Mouse (Mus musculus) liver, adult 2 months (tissue): ENCODE results near the gene Ghrl. TPM values are rescaled to one million over a fixed set of nuclear protein-coding genes. Genes with fewer than 3 reads are reported as not detected.
"Not testable (repeated sequence)": the region's sequence is repeated elsewhere in the genome, so short reads cannot be mapped to it uniquely, and the experiment has no call there.

ENCODE experiments used
- DNase-seq: peaks from one replicate; pipeline ENCODE4 v3.0.0-alpha.2; 2011; ENCODE audit warnings: low read depth, low spot score; ENCODE audit errors: extremely low read depth
- H3K27ac ChIP-seq: fragments of 200-500 bp; replicated peaks from 2 replicates; pipeline ENCODE4 v1.5.1; 2012; ENCODE audit warnings: low read depth, mild to moderate bottlenecking, control low read depth, inconsistent platforms, low read length; ENCODE audit not compliant: insufficient read depth
- H3K27me3 ChIP-seq: fragments of 200-500 bp; 2 replicates; pipeline ENCODE4 v1.6.1; 2012; ENCODE audit warnings: mild to moderate bottlenecking, moderate library complexity, low read length, inconsistent platforms; ENCODE audit not compliant: control insufficient read depth, insufficient read depth
- H3K36me3 ChIP-seq: fragments of 200-500 bp; 2 replicates; pipeline ENCODE4 v1.6.1; 2012; ENCODE audit warnings: low read length, inconsistent platforms; ENCODE audit not compliant: control insufficient read depth, insufficient read depth
- H3K4me1 ChIP-seq: fragments of 200-500 bp; 2 replicates; pipeline ENCODE4 v1.6.1; 2011; ENCODE audit warnings: low read length; ENCODE audit not compliant: control insufficient read depth, insufficient read depth
- H3K4me3 ChIP-seq: fragments of 200-500 bp; 2 replicates; pipeline ENCODE4 v1.5.1; 2011; ENCODE audit warnings: low read depth, mild to moderate bottlenecking, control low read depth, low read length, moderate library complexity; ENCODE audit not compliant: insufficient read depth
- H3K79me2 ChIP-seq: fragments of 200-500 bp; 2 replicates; pipeline ENCODE4 v1.6.1; 2012; ENCODE audit warnings: inconsistent platforms, mild to moderate bottlenecking, low read length, moderate library complexity; ENCODE audit not compliant: control insufficient read depth, insufficient read depth
- H3K9ac ChIP-seq: fragments of 200-500 bp; 2 replicates; pipeline ENCODE4 v1.6.1; 2012; ENCODE audit warnings: low read depth, mild to moderate bottlenecking, control low read depth, inconsistent platforms, low read length
- CTCF ChIP-seq: fragments of 200-500 bp; IDR thresholded peaks from 2 replicates; pipeline ENCODE4 v1.5.1; 2011; ENCODE audit warnings: low read depth, low read length, control low read depth
- POLR2A ChIP-seq: fragments of 200-500 bp; IDR thresholded peaks from 2 replicates; pipeline ENCODE4 v1.6.1; 2011; ENCODE audit warnings: low read length, control low read depth; ENCODE audit not compliant: insufficient read depth; ENCODE audit errors: extremely low read depth
- WGBS: fragments of 180-500 bp; shearing (Covaris S2); methylation state at CpG from one replicate; pipeline ENCODE4 v1.1.7; 2018; 5-methylcytosine and 5-hydroxymethylcytosine counted together
- polyA plus RNA-seq: library from polyadenylated mRNA; depleted of rRNA; stranded (reverse); fragments of >200 nt; gene quantifications from 2 replicates; pipeline ENCODE4 v1.2.3, GENCODE M21; 2012
- total RNA-seq: library from RNA; depleted of rRNA; stranded (reverse); fragments of >200 nt; gene quantifications from 2 replicates; pipeline ENCODE4 v1.2.3, GENCODE M21; 2014

Ghrl gene
- total and polyA plus RNA-seq, 2 experiments, result not detected

GRCm38 (mm10) chr6:113714276-113714675 lies 5.4 kb downstream of the Ghrl start:
- TF ChIP-seq CTCF, result no peak
- no peak for TF ChIP-seq POLR2A
- H3K4me3 ChIP-seq, result no peak overlapping the region

GRCm38 (mm10) chr6:113713389-113713788 lies 6.3 kb downstream of the Ghrl start:
- H3K79me2 ChIP-seq, H3K4me1 ChIP-seq, H3K27me3 ChIP-seq, DNase-seq, H3K27ac ChIP-seq, H3K9ac ChIP-seq, H3K4me3 ChIP-seq: not testable (repeated sequence)
- 90% methylated on average over 5 of the region's 5 CpGs for WGBS
- H3K36me3 ChIP-seq, result peaks cover 55% of the 10 kb centered on the region

More at GRCm38 (mm10) chr6:113714276-113714675, 5.4 kb downstream of the Ghrl start:
- no peaks in the 10 kb centered on the region for H3K27me3 ChIP-seq
- H3K79me2 ChIP-seq, result no peaks in the 10 kb centered on the region
- no peak overlapping the region for H3K27ac ChIP-seq
- DNase-seq, result peak; percentile 39
- H3K36me3 ChIP-seq, result peaks cover 49% of the 10 kb centered on the region
- H3K9ac ChIP-seq, result no peak overlapping the region
- 91% methylated on average over 2 of the region's 2 CpGs for whole genome bisulfite sequencing
- H3K4me1 ChIP-seq, result no peaks in the 10 kb centered on the region

GRCm38 (mm10) chr6:113712718-113713117 lies 7.0 kb downstream of the Ghrl start:
- H3K4me3 ChIP-seq, result no peak overlapping the region
- H3K4me1 ChIP-seq, result no peaks in the 10 kb centered on the region
- H3K9ac ChIP-seq, result no peak overlapping the region
- DNase-seq, result no peak
- no peaks in the 10 kb centered on the region for H3K79me2 ChIP-seq
- TF ChIP-seq POLR2A (no peak), CTCF (no peak)
- peaks cover 61% of the 10 kb centered on the region for H3K36me3 ChIP-seq
- WGBS, result 94% methylated on average over 3 of the region's 3 CpGs
- no peak overlapping the region for H3K27ac ChIP-seq
- no peaks in the 10 kb centered on the region for H3K27me3 ChIP-seq

GRCm38 (mm10) chr6:113697222-113698205 lies 22.2 kb downstream of the Ghrl start:
- TF ChIP-seq POLR2A (no peak), CTCF (no peak)

GRCm38 (mm10) chr6:113696582-113697221 lies 23.0 kb downstream of the Ghrl start, which contains the start of gene Tatdn2:
Gene Tatdn2, plus strand, starts transcription at chr6:113697050.
- Histone ChIP-seq H3K36me3 (peaks cover 26% of the 10 kb centered on the region), H3K9ac (peak within 1 kb of the TSS; percentile 94), H3K4me1 (peaks cover 10% of the 10 kb centered on the region), H3K4me3 (peak within 1 kb of the TSS; percentile 98), H3K27me3 (no peaks in the 10 kb centered on the region), H3K79me2 (peaks cover 22% of the 10 kb centered on the region; the same call in 1 of the 2 replicates), H3K27ac (peak within 1 kb of the TSS; percentile 90)
- WGBS, result 0% methylated on average over 58 of the region's 58 CpGs
- peak; percentile 97 for DNase-seq
- TF ChIP-seq CTCF (peak; percentile 35; the same call in 1 of the 2 replicates), POLR2A (peak; percentile 80)

More at GRCm38 (mm10) chr6:113697222-113698205, 22.2 kb downstream of the Ghrl start:
- DNase-seq, result no peak
- Histone ChIP-seq H3K4me3 (peak overlapping the region; percentile 98), H3K9ac (peak overlapping the region; percentile 94), H3K27ac (peak overlapping the region; percentile 90), H3K79me2 (peaks cover 20% of the 10 kb centered on the region; the same call in 1 of the 2 replicates), H3K36me3 (peaks cover 28% of the 10 kb centered on the region), H3K4me1 (peaks cover 6% of the 10 kb centered on the region; the same call in 1 of the 2 replicates), H3K27me3 (no peaks in the 10 kb centered on the region)
- under 1% methylated on average over 107 of the region's 113 CpGs for WGBS
